Mouse (Mus musculus) neural tube, embryonic 13.5 days (tissue): ENCODE data around the gene Nfam1. TPM values are rescaled to one million over a fixed set of nuclear protein-coding genes. Genes with fewer than 3 reads are reported as not detected.

Source experiments
- ATAC-seq: fragments of 200-750 bp; cut with Nextera tagmentation; 2 replicates; pipeline ENCODE4 v1.8.0; 2017; ENCODE audit warnings: low read depth, mild to moderate bottlenecking, moderate TSS enrichment, moderate library complexity
- H3K27ac ChIP-seq: fragments of 300-500 bp; sonication (generic); replicated peaks from 2 replicates; pipeline ENCODE4 v1.5.1; 2015; ENCODE audit warnings: moderate library complexity, mild to moderate bottlenecking, inconsistent platforms
- H3K27me3 ChIP-seq: fragments of 300-500 bp; sonication (generic); 2 replicates; pipeline ENCODE4 v1.6.1; 2015; ENCODE audit warnings: mild to moderate bottlenecking, inconsistent platforms
- H3K36me3 ChIP-seq: fragments of 300-500 bp; sonication (generic); 2 replicates; pipeline ENCODE4 v1.6.1; 2015; ENCODE audit warnings: mild to moderate bottlenecking, inconsistent platforms
- H3K4me1 ChIP-seq: fragments of 300-500 bp; sonication (generic); replicated peaks from 2 replicates; pipeline ENCODE4 v1.6.1; 2015; ENCODE audit warnings: inconsistent platforms
- H3K4me2 ChIP-seq: fragments of 300-500 bp; sonication (generic); 2 replicates; pipeline ENCODE4 v1.6.1; 2015; ENCODE audit warnings: inconsistent platforms, mild to moderate bottlenecking, moderate library complexity
- H3K4me3 ChIP-seq: fragments of 300-500 bp; sonication (generic); 2 replicates; pipeline ENCODE4 v1.5.1; 2015; ENCODE audit warnings: mild to moderate bottlenecking, inconsistent platforms
- H3K9ac ChIP-seq: fragments of 300-500 bp; sonication (generic); 2 replicates; pipeline ENCODE4 v1.6.1; 2015; ENCODE audit warnings: moderate library complexity, mild to moderate bottlenecking, inconsistent platforms
- H3K9me3 ChIP-seq: fragments of 300-500 bp; sonication (generic); 2 replicates; pipeline ENCODE4 v1.6.1; 2016; ENCODE audit warnings: inconsistent platforms
- WGBS: fragments of 180-500 bp; shearing (Covaris S2); methylation state at CpG from one replicate; pipeline ENCODE4 v1.1.7; 2015; 5-methylcytosine and 5-hydroxymethylcytosine counted together
- polyA plus RNA-seq: library from polyadenylated mRNA; unstranded; fragments of >200 nt; fragmentation: Nextera tagmentation; extraction: Ambion mirVana; gene quantifications from 2 replicates; pipeline ENCODE4 v1.2.1, GENCODE M21; 2015

Nfam1 gene
- polyA plus RNA-seq, 1 experiment from 2014 or later = 2.6 TPM

DNA sequence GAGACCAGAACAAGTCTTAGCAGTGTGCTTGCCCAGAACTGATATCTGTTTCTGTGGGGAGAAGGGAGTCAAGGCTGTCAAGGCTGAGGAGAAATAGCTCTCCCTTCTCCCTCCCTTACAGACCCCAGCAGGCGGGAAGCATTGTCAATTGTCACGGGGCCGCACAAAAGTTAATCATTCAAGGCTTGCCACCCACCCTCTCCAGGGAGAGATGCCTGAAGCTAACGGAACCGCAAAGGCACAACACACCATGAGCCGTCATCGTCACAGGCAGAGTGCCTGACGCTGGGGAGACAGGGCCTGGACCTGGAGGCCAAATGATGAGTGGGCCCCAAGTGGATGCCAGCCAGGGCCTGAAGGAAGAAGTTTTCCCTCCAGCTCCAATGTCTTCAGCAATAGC is 22.7 kb downstream of the Nfam1 start:
- H3K9ac ChIP-seq = peak overlapping the region; percentile 45; the same call in 1 of the 2 replicates
- peak overlapping the region; percentile 34; the same call in 1 of the 2 replicates for H3K27ac ChIP-seq
- no peaks in the 10 kb centered on the region for H3K9me3 ChIP-seq
- no peak overlapping the region for H3K4me3 ChIP-seq
- peaks cover 55% of the 10 kb centered on the region for H3K27me3 ChIP-seq
- H3K36me3 ChIP-seq = no peaks in the 10 kb centered on the region
- ATAC-seq = 0 out of 2 replicates have a peak, but pooled peaks have one; percentile 37
- H3K4me1 ChIP-seq = peaks cover 29% of the 10 kb centered on the region
- peak overlapping the region; percentile 30; the same call in 1 of the 2 replicates for H3K4me2 ChIP-seq
- 5% methylated on average over 8 of the region's 8 CpGs for WGBS

- H3K27me3 ChIP-seq = peaks cover 47% of the 10 kb centered on the region
- H3K9ac ChIP-seq = no peak overlapping the region
- no peaks in the 10 kb centered on the region for H3K9me3 ChIP-seq
- peaks cover 29% of the 10 kb centered on the region for H3K4me1 ChIP-seq
- WGBS = 90% methylated on average over 6 of the region's 6 CpGs
- H3K4me2 ChIP-seq = no peak overlapping the region
- H3K36me3 ChIP-seq = no peaks in the 10 kb centered on the region
- H3K27ac ChIP-seq = no peak overlapping the region
- ATAC-seq = no peak
- no peak overlapping the region for H3K4me3 ChIP-seq
Measured at GRCm38 (mm10) chr15:83009532-83009931, 23.6 kb downstream of the Nfam1 start.

- Histone ChIP-seq H3K9ac (no peak overlapping the region), H3K27ac (no peak overlapping the region), H3K4me2 (no peak overlapping the region), H3K4me3 (no peak overlapping the region), H3K36me3 (no peaks in the 10 kb centered on the region), H3K4me1 (peaks cover 29% of the 10 kb centered on the region), H3K9me3 (no peaks in the 10 kb centered on the region), H3K27me3 (peaks cover 49% of the 10 kb centered on the region)
- ATAC-seq = no peak
- whole genome bisulfite sequencing = 75% methylated on average over 13 of the region's 13 CpGs
Measured at GRCm38 (mm10) chr15:83008761-83009423, 24.2 kb downstream of the Nfam1 start.

DNA sequence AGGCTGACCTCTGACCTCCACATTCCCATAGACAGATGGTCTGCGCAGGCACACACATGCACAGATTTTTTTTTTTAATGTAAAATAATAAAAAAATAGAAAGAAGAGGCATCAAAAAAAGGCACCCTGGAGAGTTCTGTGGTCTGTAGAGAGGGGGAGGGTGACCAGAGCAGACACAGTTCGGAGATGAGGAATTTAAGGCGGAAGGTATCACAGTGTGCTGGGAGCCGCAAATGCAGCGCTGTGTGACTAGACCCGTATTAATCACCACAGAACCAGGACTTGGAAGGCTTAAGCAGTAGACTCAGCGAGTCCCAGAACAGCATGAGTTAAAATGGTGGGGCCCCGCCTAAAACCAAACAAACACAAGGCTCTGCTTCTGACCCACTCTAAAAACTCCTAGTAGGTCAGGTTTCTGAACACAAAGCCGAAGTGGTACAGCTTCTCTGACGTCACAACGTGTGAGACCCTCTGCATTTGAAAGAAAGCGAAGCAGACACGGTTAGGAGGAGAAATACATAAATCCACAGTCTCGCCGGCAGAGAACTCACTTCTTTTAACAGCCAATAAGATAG is 25.7 kb downstream of the Nfam1 start:
- WGBS = 47% methylated on average over 15 of the region's 15 CpGs
- no peak overlapping the region for H3K27ac ChIP-seq
- H3K27me3 ChIP-seq = peaks cover 39% of the 10 kb centered on the region
- no peaks in the 10 kb centered on the region for H3K36me3 ChIP-seq
- no peak overlapping the region for H3K9ac ChIP-seq
- no peak overlapping the region for H3K4me3 ChIP-seq
- no peak overlapping the region for H3K4me2 ChIP-seq
- no peaks in the 10 kb centered on the region for H3K9me3 ChIP-seq
- ATAC-seq = no peak
- H3K4me1 ChIP-seq = peaks cover 41% of the 10 kb centered on the region

- H3K36me3 ChIP-seq = no peaks in the 10 kb centered on the region
- H3K4me3 ChIP-seq = no peak overlapping the region
- H3K9ac ChIP-seq = no peak overlapping the region; the same call in 1 of the 2 replicates
- peak overlapping the region; percentile 43 for H3K27ac ChIP-seq
- ATAC-seq = peak; percentile 87
- peaks cover 59% of the 10 kb centered on the region for H3K27me3 ChIP-seq
- no peak overlapping the region for H3K4me2 ChIP-seq
- peaks cover 23% of the 10 kb centered on the region for H3K4me1 ChIP-seq
- H3K9me3 ChIP-seq = no peaks in the 10 kb centered on the region
- 37% methylated on average over 12 of the region's 12 CpGs for WGBS
Measured at GRCm38 (mm10) chr15:83002665-83003548, 30.2 kb downstream of the Nfam1 start.

- Histone ChIP-seq H3K4me2 (no peak overlapping the region), H3K4me1 (peaks cover 62% of the 10 kb centered on the region), H3K27me3 (peaks cover 51% of the 10 kb centered on the region), H3K27ac (no peak overlapping the region), H3K9me3 (no peaks in the 10 kb centered on the region), H3K36me3 (no peaks in the 10 kb centered on the region), H3K4me3 (no peak overlapping the region), H3K9ac (no peak overlapping the region)
- no peak for ATAC-seq
- 94% methylated on average over 6 of the region's 6 CpGs for WGBS
Measured at GRCm38 (mm10) chr15:82998811-82999221, 34.3 kb downstream of the Nfam1 start.

DNA sequence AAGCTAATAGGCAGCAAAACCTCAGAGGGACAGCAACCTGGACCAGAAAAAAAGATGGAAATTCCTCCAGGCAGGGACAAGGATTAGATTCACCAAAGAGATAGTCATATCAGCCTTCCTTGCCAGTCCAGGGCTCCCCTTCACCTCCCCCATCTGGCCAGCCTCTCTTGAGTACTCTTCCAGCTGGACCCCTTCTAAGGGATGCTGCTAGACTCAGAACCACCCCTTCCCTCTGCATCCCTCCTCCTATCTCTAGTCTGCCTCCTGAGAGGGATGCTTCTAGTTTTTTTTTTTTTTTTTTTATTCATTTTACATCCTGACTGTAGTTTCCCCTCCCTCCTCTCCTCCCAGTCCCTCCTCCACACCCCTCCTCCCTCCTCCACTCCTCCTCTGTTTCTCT is 36.7 kb downstream of the Nfam1 start:
- no peak for ATAC-seq
- no peaks in the 10 kb centered on the region for H3K36me3 ChIP-seq
- peaks cover 59% of the 10 kb centered on the region for H3K27me3 ChIP-seq
- H3K27ac ChIP-seq = no peak overlapping the region
- H3K4me3 ChIP-seq = no peak overlapping the region
- H3K9ac ChIP-seq = no peak overlapping the region
- peaks cover 60% of the 10 kb centered on the region for H3K4me1 ChIP-seq
- H3K9me3 ChIP-seq = no peaks in the 10 kb centered on the region
- no peak overlapping the region for H3K4me2 ChIP-seq

- Histone ChIP-seq H3K9me3 (no peaks in the 10 kb centered on the region), H3K4me2 (no peak overlapping the region), H3K36me3 (no peaks in the 10 kb centered on the region), H3K9ac (peak overlapping the region; percentile 26; the same call in 1 of the 2 replicates), H3K4me1 (peaks cover 66% of the 10 kb centered on the region), H3K4me3 (no peak overlapping the region), H3K27me3 (peaks cover 62% of the 10 kb centered on the region), H3K27ac (peak overlapping the region; percentile 68)
- ATAC-seq = peak; percentile 37; the same call in 1 of the 2 replicates
- WGBS = 40% methylated on average over 7 of the region's 7 CpGs
Measured at GRCm38 (mm10) chr15:82995239-82995638, 37.9 kb downstream of the Nfam1 start.

DNA sequence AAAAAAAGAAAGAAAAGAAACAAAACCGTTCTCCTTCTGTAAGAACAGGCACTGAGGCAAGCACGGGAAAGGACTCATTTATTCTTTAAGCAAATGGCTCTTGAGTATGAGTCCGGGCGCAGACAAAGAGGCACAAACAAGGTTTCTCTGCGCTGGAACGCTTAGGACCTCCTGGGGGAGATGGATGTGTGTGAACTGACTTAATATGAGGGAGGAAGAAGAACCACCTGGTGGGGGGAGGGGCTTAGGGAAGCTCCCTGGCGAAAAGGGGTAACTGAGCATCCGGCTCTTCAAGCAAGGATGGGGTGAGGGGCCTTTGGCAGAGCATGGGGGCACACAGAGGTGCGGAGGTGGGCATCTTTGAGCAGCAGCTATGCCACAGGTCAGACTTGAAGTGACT is 40.2 kb downstream of the Nfam1 start:
- H3K4me2 ChIP-seq = no peak overlapping the region
- 32% methylated on average over 9 of the region's 9 CpGs for WGBS
- H3K4me1 ChIP-seq = peaks cover 87% of the 10 kb centered on the region
- 0 out of 2 replicates have a peak overlapping the region, but pooled peaks have one; percentile 24 for H3K27ac ChIP-seq
- H3K36me3 ChIP-seq = no peaks in the 10 kb centered on the region
- no peak overlapping the region for H3K4me3 ChIP-seq
- ATAC-seq = no peak
- H3K9ac ChIP-seq = no peak overlapping the region
- H3K9me3 ChIP-seq = no peaks in the 10 kb centered on the region
- peaks cover 57% of the 10 kb centered on the region for H3K27me3 ChIP-seq

- 58% methylated on average over 13 of the region's 13 CpGs for WGBS
- Histone ChIP-seq H3K27ac (peak overlapping the region; percentile 24), H3K4me2 (no peak overlapping the region), H3K36me3 (no peaks in the 10 kb centered on the region), H3K4me3 (no peak overlapping the region), H3K9me3 (no peaks in the 10 kb centered on the region), H3K27me3 (peaks cover 53% of the 10 kb centered on the region), H3K9ac (no peak overlapping the region; the same call in 1 of the 2 replicates), H3K4me1 (peaks cover 87% of the 10 kb centered on the region)
- ATAC-seq = no peak
Measured at GRCm38 (mm10) chr15:82992079-82992783, 40.9 kb downstream of the Nfam1 start.

DNA sequence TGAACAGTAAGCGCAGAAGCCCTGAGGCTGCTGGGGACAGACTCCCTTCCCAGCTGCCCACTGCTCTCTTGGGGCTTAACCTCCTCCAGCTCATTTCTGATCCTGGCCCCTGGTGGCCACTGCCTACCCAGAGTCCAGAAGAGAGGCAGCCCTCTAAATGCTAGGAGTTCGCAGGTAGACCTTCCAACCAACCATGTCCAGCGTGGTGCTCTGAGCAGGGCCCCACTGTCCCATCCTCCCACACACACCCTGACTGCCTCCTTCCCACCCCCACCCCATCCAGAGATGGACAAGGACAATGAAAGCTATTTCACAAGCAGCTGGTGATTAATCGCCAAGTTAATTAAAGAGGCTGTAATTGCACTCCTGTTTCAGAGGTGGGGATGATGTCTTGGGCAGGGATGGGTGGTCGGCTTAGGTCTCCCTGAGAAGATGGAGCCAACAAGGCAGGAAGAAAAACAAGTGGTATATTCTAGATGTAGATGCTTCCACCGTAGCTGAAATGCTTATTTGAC is 43.9 kb downstream of the Nfam1 start:
- 29% methylated on average over 6 of the region's 6 CpGs for WGBS
- no peaks in the 10 kb centered on the region for H3K9me3 ChIP-seq
- peaks cover 79% of the 10 kb centered on the region for H3K27me3 ChIP-seq
- no peak overlapping the region for H3K4me2 ChIP-seq
- H3K27ac ChIP-seq = no peak overlapping the region
- ATAC-seq = no peak
- H3K4me3 ChIP-seq = no peak overlapping the region
- no peaks in the 10 kb centered on the region for H3K36me3 ChIP-seq
- H3K4me1 ChIP-seq = peaks cover 89% of the 10 kb centered on the region
- H3K9ac ChIP-seq = no peak overlapping the region
